Mouse (Mus musculus): ENCODE results near the gene Nos1ap. TPM values are rescaled to one million over a fixed set of nuclear protein-coding genes. Genes with fewer than 3 reads are reported as not detected.
A peak's percentile ranks its signal among the peaks of the same experiment; 100 is the strongest.

Nos1ap gene
- polyA plus RNA-seq, 1 experiment from 2014 or later: 15.9 TPM

DNA sequence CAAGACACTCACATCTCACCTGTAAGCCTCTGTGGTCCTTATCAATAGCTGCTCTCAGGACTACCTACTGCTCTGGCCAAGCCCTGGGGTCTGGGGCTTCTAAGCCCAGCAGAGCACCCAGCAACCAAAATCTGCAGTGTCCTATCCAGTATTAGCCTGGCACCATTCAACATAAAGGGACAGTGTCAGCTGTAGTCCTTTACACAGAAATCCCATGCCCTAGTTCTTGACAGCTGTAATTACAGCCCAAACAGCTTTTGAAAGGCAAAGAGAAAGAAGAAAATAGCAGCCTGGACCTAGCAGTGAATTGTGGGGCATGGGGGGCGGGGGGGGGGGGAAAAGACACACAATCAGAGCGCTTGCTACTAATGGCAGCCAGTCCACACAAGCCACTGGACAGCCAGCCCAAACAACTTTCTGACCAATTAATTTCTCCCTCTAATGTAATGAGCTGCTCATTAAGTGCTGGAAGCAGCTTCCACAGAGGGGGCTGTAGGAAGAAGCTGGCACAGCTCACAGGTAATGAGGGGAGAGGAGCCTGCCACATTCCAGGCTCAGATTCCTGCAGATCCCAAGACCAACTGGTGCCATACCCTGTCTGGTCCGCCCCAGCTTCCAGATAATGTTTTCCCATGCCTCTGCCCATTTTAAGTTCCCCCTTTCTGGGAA is 77.1 kb downstream of the Nos1ap start:
- Histone ChIP-seq H3K27me3 (no peaks in the 10 kb centered on the region), H3K9me3 (no peaks in the 10 kb centered on the region), H3K27ac (no peak overlapping the region), H3K4me1 (peaks cover 8% of the 10 kb centered on the region; the same call in 1 of the 2 replicates), H3K9ac (no peak overlapping the region), H3K36me3 (no peaks in the 10 kb centered on the region), H3K4me2 (replicated peaks) (no peak overlapping the region), H3K4me3 (no peak overlapping the region)
- ATAC-seq (ENCODE audit: low FRiP score, low read depth): no peak
- 45% methylated on average over 3 of the region's 3 CpGs for WGBS

DNA sequence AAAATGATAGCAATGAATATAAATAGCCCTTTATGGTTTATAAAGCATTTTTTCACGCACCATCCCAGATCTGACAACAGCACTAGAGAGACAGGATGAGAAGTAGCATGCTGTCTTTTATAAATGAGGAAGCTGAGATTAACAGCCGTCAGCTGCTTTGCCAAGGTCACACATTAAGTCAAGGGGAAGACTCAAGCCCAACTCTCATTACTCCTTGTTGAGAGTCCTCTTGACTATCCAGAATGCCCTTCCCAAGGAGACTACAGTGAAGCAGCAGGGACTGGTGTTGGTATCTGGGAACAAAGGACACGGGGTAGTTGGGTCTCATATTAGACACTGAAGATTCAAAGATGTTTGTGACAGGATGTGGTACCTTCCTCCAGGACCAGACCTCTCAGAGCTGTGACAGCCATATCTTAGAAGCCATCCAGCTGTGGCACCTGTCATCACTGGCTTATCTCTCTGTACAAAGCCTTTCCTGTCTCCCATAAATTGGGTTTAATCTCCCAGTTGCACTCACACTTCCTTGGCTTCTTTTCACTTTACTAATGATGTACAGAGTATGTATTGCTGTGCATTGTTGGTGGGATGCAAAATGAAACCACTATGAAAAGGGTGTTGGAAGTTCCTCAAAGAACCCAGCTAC is 78.9 kb downstream of the Nos1ap start:
- Histone ChIP-seq H3K36me3 (no peaks in the 10 kb centered on the region), H3K27ac (no peak overlapping the region), H3K9ac (no peak overlapping the region), H3K9me3 (no peaks in the 10 kb centered on the region), H3K4me3 (no peak overlapping the region), H3K27me3 (no peaks in the 10 kb centered on the region), H3K4me2 (replicated peaks) (no peak overlapping the region), H3K4me1 (peaks cover 8% of the 10 kb centered on the region; the same call in 1 of the 2 replicates)
- ATAC-seq (ENCODE audit: low FRiP score, low read depth): no peak
- 84% methylated on average over 3 of the region's 3 CpGs for WGBS

DNA sequence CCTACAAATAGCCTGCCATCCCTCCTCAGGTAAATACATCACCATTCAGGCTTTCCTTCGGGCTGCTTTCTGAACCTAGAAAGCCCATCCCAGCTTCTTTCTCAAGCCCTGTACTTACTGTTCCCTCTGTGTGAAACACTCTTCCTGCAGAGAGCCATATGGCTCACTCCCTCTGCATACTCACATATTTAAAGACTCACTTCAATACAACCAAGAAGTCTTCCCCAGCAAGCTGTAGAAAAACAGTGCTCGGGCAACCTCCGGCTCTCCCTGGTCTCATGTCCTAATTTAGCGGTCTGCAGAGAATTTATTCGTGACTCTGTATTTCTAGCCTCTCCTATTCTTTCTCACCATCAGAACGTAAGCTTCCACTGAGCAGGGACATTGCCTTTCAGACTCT is 83.4 kb downstream of the Nos1ap start:
- no peaks in the 10 kb centered on the region for H3K36me3 ChIP-seq
- no peak for ATAC-seq (ENCODE audit: low FRiP score, low read depth)
- H3K9ac ChIP-seq: no peak overlapping the region
- H3K4me2 ChIP-seq (replicated peaks): no peak overlapping the region
- WGBS: 57% methylated on average over 6 of the region's 6 CpGs
- H3K9me3 ChIP-seq: no peaks in the 10 kb centered on the region
- H3K27ac ChIP-seq: no peak overlapping the region
- H3K4me3 ChIP-seq: no peak overlapping the region
- peaks cover 23% of the 10 kb centered on the region for H3K4me1 ChIP-seq
- H3K27me3 ChIP-seq: no peaks in the 10 kb centered on the region

DNA sequence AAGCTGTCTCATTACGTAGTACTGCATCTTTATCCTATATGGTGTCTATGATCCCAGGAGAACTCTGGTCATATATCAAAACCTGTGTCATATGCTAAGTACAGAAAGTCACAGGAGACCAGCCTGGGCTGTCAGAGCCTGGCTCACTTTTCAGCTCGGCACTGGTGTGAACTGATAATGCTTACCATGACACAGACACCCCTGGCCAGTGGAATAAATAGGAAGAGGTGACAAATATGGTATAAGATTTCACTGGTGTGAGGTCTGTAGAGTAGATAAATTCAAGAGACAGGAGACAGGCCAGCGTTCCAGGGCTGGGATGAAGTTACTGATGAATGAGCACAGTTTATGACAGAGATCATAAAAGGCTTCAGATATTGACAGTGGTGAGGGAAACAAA is 84.6 kb downstream of the Nos1ap start:
- WGBS: 57% methylated on average over 3 of the region's 3 CpGs
- Histone ChIP-seq H3K4me3 (no peak overlapping the region), H3K4me1 (peaks cover 23% of the 10 kb centered on the region), H3K36me3 (no peaks in the 10 kb centered on the region), H3K27me3 (no peaks in the 10 kb centered on the region), H3K27ac (no peak overlapping the region), H3K9ac (no peak overlapping the region), H3K9me3 (no peaks in the 10 kb centered on the region), H3K4me2 (replicated peaks) (no peak overlapping the region)
- no peak for ATAC-seq (ENCODE audit: low FRiP score, low read depth)

DNA sequence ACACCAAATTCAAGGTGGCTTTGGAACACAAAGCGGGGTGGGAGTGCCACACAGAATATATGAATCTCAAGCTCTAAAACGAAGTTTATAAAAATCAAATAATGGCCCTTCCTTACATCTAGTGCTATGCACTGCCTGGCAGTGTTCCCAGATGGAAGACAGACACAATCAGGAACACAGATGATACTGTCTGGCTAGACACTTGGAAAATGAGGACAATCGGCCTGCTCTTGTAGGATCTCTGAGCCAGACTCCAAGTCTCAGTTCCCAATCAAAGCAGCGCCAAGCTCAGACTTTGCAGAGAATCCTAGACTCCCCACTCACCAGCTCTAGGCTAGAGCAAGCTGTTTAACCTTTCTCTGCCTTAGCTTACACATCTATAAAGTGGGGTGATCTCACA is 85.3 kb downstream of the Nos1ap start:
- peaks cover 30% of the 10 kb centered on the region for H3K4me1 ChIP-seq
- no peaks in the 10 kb centered on the region for H3K36me3 ChIP-seq
- no peak overlapping the region for H3K4me2 ChIP-seq (replicated peaks)
- no peak overlapping the region for H3K27ac ChIP-seq
- 74% methylated on average over 4 of the region's 4 CpGs for WGBS
- H3K9ac ChIP-seq: no peak overlapping the region
- H3K4me3 ChIP-seq: no peak overlapping the region
- H3K9me3 ChIP-seq: no peaks in the 10 kb centered on the region
- no peaks in the 10 kb centered on the region for H3K27me3 ChIP-seq
- ATAC-seq (ENCODE audit: low FRiP score, low read depth): no peak

DNA sequence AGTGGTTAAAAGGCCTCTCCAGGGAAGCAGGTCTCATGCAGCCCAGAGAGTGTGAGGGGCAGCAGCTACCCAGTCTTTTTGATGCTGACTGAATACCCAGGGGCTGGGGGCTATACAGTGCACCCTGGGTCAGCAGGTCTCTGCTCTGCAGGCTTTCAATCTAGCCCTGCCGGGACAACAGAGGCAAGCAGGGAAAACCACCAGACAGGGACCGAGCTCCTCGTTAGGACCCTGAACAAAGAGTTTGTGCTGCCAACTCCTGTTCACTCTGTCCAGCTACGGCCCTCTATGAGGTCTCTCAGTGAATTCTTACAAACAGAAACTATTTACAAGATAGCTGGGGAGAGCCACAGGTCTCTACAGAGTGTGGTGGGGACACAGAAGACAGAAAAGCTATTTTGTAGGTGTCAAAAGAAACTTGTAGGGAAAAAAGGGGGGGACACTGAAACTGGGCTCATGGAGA is 86.4 kb downstream of the Nos1ap start:
- Histone ChIP-seq H3K4me1 (peaks cover 30% of the 10 kb centered on the region), H3K4me3 (no peak overlapping the region), H3K4me2 (replicated peaks) (no peak overlapping the region), H3K36me3 (no peaks in the 10 kb centered on the region), H3K27ac (no peak overlapping the region), H3K27me3 (no peaks in the 10 kb centered on the region), H3K9me3 (no peaks in the 10 kb centered on the region), H3K9ac (no peak overlapping the region)
- ATAC-seq (ENCODE audit: low FRiP score, low read depth): no peak
- WGBS: 27% methylated on average over 4 of the region's 4 CpGs

DNA sequence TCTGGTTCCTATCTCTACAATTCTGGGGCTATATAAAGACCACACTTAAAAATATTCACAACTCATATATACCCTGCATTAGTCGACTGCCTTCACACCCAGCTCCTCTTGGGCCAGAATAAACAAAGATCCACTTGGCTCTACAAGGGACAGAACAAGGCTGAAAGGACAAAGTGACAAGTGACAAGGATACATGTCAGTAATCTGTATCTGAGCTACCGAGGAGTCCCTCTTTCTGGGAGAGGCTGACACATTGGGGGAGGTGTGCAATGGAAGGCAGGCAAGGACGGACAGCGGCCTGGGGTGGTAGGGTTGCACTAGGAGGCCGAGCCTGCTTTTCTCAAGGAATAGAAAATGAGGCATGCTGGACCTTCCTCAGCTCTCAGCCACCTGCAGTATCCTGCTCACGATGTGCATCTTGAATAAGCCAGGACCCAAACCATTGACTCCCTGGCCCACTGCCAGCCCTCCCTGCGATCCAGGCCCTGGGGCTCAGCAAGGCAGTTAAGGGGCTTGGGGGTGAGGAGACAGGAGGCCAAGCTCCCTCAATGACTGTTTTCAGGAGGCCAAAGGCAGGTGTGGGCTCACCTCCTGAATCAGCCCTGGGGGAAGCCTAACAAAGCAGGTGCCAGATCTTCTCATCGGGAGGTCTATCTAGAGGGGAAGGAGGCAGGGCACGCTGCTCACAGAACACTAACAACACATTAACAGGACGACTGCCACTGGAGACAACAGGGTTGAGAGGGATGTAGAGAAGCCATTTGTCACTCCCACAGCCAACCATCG is 87.0 kb downstream of the Nos1ap start:
- 29% methylated on average over 11 of the region's 11 CpGs for WGBS
- no peak overlapping the region for H3K9ac ChIP-seq
- peaks cover 30% of the 10 kb centered on the region for H3K4me1 ChIP-seq
- no peaks in the 10 kb centered on the region for H3K27me3 ChIP-seq
- no peak overlapping the region for H3K4me2 ChIP-seq (replicated peaks)
- peak; percentile 14; the same call in 1 of the 2 replicates for ATAC-seq (ENCODE audit: low FRiP score, low read depth)
- no peak overlapping the region for H3K27ac ChIP-seq
- no peak overlapping the region for H3K4me3 ChIP-seq
- no peaks in the 10 kb centered on the region for H3K9me3 ChIP-seq
- H3K36me3 ChIP-seq: no peaks in the 10 kb centered on the region

DNA sequence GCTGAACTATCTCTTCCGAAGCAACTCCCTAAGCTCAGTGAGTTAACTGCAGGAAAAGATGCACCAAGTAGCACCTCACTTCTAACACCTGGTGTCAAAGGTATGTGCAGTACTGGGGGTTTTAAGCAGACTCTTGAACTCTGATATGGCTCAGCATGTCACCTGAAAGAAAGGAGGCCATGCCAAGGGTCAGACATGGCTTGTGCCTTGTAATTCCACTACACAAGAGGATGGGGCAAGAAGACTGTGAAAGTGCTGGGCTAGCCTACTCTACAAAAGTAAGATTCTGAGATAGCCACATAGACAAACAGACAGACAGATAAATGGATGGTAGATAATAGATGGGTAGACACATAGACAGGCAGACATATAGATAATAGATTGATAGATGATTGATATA is 87.7 kb downstream of the Nos1ap start:
- Histone ChIP-seq H3K4me3 (no peak overlapping the region), H3K27ac (no peak overlapping the region), H3K4me1 (peaks cover 30% of the 10 kb centered on the region), H3K36me3 (no peaks in the 10 kb centered on the region), H3K9me3 (no peaks in the 10 kb centered on the region), H3K9ac (no peak overlapping the region), H3K4me2 (replicated peaks) (no peak overlapping the region), H3K27me3 (no peaks in the 10 kb centered on the region)
- 88% methylated on average over 1 of the region's 1 CpGs for WGBS
- ATAC-seq (ENCODE audit: low FRiP score, low read depth): no peak

DNA sequence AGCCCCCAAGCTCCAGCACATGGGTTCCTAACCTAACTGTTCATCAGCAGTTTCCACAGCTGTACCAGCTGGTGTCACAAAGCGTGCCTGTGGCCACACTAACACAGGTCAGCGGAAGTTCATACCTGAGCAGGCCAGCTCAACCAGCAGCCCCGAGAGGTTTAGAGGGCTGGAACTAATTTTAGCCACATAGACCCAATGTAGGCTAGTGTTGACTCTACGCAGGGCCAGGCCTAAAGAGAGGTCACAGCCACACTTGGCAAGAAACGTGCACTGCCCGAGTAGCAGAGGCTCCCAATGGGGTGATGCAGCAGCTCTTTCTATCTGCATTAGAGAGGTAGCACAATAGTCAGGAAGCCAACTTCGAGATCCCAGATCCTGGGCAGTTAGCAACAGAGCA is 88.1 kb downstream of the Nos1ap start:
- H3K27me3 ChIP-seq: no peaks in the 10 kb centered on the region
- H3K36me3 ChIP-seq: no peaks in the 10 kb centered on the region
- no peak for ATAC-seq (ENCODE audit: low FRiP score, low read depth)
- no peak overlapping the region for H3K9ac ChIP-seq
- no peak overlapping the region for H3K4me3 ChIP-seq
- H3K27ac ChIP-seq: no peak overlapping the region
- WGBS: 55% methylated on average over 7 of the region's 7 CpGs
- peaks cover 30% of the 10 kb centered on the region for H3K4me1 ChIP-seq
- no peak overlapping the region for H3K4me2 ChIP-seq (replicated peaks)
- no peaks in the 10 kb centered on the region for H3K9me3 ChIP-seq

DNA sequence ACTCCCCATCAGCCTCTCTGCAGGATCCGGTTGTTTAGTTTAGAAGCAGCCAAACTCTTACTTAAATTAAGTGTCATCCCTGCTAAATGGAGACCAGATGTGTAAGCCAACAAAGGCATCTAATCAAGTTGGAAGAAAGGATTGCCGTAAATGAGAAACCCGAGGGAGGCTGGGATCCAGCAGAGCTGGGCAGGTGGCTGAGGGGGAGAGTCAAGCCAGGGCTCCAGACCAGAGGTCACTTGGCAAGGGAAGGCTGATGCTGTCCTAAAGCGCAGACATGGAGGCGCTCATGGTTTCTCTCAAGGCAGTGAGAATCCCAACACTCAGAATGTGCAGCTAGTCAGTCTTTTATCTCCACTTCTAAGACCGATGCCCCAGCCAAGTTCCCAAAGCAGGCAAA is 89.8 kb downstream of the Nos1ap start:
- Histone ChIP-seq H3K27me3 (no peaks in the 10 kb centered on the region), H3K36me3 (no peaks in the 10 kb centered on the region), H3K9ac (no peak overlapping the region), H3K4me1 (peaks cover 30% of the 10 kb centered on the region), H3K4me2 (replicated peaks) (no peak overlapping the region), H3K4me3 (no peak overlapping the region), H3K9me3 (no peaks in the 10 kb centered on the region), H3K27ac (no peak overlapping the region)
- WGBS: 27% methylated on average over 6 of the region's 6 CpGs
- no peak for ATAC-seq (ENCODE audit: low FRiP score, low read depth)

DNA sequence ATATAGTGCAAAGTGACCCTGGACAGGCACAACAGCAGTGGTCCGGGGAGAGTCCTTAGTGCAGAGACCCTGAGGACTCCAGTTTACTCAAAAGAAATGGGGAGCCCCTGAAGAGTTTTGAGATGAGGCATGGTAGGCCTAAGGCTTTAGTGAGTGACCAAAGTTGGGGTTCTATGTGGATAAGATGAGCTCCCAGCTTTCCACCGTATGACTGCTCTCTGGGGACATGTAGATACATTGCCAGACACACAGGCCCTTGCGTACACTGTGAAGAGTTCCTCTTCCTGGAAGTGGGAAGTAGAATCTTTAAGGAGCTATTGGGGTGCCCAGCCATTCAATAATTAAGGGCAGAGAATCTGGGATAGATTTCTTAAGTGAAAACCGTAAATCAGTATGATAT is 90.2 kb downstream of the Nos1ap start:
- H3K27ac ChIP-seq: no peak overlapping the region
- no peaks in the 10 kb centered on the region for H3K27me3 ChIP-seq
- 24% methylated on average over 4 of the region's 4 CpGs for WGBS
- no peaks in the 10 kb centered on the region for H3K36me3 ChIP-seq
- ATAC-seq (ENCODE audit: low FRiP score, low read depth): no peak
- H3K4me1 ChIP-seq: peaks cover 30% of the 10 kb centered on the region
- H3K4me3 ChIP-seq: no peak overlapping the region
- no peak overlapping the region for H3K9ac ChIP-seq
- H3K9me3 ChIP-seq: no peaks in the 10 kb centered on the region
- H3K4me2 ChIP-seq (replicated peaks): no peak overlapping the region

DNA sequence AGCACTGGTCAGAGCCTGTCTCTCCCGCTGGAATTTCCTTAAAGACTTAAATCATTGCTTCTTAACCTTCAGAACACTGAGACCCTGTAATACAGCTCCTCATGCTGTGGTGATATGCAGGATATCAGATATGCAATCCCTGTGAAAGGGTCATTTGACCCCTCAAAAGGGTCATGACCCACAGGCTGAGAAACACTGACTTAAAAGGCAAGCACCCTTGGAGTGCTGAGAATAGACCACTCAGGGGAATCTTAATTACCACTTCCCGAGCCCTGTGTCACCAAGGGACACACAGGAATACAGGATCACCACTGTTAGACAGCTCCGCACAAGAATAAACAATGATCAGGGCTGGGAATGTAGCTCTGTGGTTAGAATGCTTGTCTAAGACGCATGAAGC is 91.0 kb downstream of the Nos1ap start:
- Histone ChIP-seq H3K4me3 (no peak overlapping the region), H3K36me3 (no peaks in the 10 kb centered on the region), H3K27me3 (no peaks in the 10 kb centered on the region), H3K27ac (no peak overlapping the region), H3K4me1 (peaks cover 25% of the 10 kb centered on the region), H3K4me2 (replicated peaks) (no peak overlapping the region), H3K9me3 (no peaks in the 10 kb centered on the region), H3K9ac (no peak overlapping the region)
- ATAC-seq (ENCODE audit: low FRiP score, low read depth): no peak
- WGBS: 37% methylated on average over 4 of the region's 4 CpGs
